Mouse (Mus musculus) natural killer cell, adult 2 months (primary cell): Measurements from ENCODE around the gene Gm43302.
"Not testable (repeated sequence)": the region's sequence is repeated elsewhere in the genome, so short reads cannot be mapped to it uniquely, and the experiment has no call there.

Source experiments
- DNase-seq, 2 experiments: peaks; one replicate each; pipeline ENCODE4 v3.0.0; 2022; ENCODE audit warnings: low spot score in 2 of 2

Gm43302 gene

GRCm38 (mm10) chr5:105197915-105198560 lies 95.5 kb downstream of the Gm43302 start:
- not testable (repeated sequence) for DNase-seq

- DNase-seq, result not testable (repeated sequence)
Observed at GRCm38 (mm10) chr5:105196308-105196707, 97.2 kb downstream of the Gm43302 start.

- DNase-seq, result peak; percentile 25 to 57
Observed at GRCm38 (mm10) chr5:105192536-105192935, 101.0 kb downstream of the Gm43302 start.

GRCm38 (mm10) chr5:105181446-105181845 lies 112.0 kb downstream of the Gm43302 start:
- DNase-seq, result no peak
